Mouse (Mus musculus): Measurements from ENCODE around the gene Aldob.

Gene Aldob

GRCm38 (mm10) chr4:49549383-49549782, at the start of gene Aldob:
Aldob (minus strand) TSS chr4:49549546.
- DNase-seq = peak; percentile 96

- DNase-seq = peak; percentile 67
Observed at GRCm38 (mm10) chr4:49597183-49598100, 48.1 kb upstream of the Aldob start, which contains the start of gene Tmem246. Tmem246 (minus strand) TSS chr4:49597876.

GRCm38 (mm10) chr4:49596846-49597182, 47.5 kb upstream of the Aldob start:
- DNase-seq = no peak

GRCm38 (mm10) chr4:49590152-49590551, 40.8 kb upstream of the Aldob start:
- no peak for DNase-seq

GRCm38 (mm10) chr4:49586811-49587210, 37.5 kb upstream of the Aldob start:
- no peak for DNase-seq

GRCm38 (mm10) chr4:49585524-49586101, 36.3 kb upstream of the Aldob start:
- no peak for DNase-seq

- peak; percentile 37 for DNase-seq
Observed at GRCm38 (mm10) chr4:49583965-49584831, 34.9 kb upstream of the Aldob start.

DNA sequence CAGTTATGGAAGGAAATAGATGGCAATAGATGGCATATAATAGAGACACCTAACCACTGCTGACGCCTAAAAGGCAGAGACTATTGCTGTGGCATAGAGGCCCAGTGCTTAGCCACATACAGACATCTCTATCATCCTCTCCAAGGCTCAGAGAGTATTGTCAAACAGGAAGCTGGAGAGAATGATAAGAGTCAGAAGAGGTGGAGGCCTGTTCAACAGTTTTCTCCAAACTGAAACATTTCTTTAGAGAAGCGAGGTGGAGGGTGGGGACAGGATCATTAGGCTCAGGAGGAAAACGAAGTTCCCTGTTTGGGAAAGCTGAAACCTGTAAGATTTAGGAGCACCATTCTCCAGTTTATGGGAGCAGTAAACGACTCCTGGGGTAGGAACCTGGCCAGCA, 31.9 kb upstream of the Aldob start:
- no peak for DNase-seq

GRCm38 (mm10) chr4:49572194-49572593, 22.8 kb upstream of the Aldob start:
- DNase-seq = no peak

DNA sequence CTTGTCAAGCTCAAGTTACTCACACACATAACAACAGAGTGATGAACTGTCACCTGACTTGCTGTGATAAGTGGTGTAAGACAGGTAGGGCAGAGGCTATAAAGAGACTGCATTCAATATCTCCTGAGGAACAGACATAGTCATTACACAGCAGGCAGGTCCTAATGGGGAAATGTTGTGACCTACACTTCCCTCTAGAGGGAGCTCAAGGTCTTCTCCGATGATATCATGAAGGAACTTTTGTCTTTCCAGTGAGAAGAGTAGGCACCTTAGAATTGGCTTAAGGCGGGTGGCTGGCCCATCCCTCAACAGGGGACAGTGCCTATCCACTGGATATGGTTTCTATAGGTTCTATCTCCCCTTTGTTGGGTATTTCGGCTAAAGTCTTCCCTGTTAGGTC, 18.3 kb upstream of the Aldob start:
- peak; percentile 90 for DNase-seq

DNA sequence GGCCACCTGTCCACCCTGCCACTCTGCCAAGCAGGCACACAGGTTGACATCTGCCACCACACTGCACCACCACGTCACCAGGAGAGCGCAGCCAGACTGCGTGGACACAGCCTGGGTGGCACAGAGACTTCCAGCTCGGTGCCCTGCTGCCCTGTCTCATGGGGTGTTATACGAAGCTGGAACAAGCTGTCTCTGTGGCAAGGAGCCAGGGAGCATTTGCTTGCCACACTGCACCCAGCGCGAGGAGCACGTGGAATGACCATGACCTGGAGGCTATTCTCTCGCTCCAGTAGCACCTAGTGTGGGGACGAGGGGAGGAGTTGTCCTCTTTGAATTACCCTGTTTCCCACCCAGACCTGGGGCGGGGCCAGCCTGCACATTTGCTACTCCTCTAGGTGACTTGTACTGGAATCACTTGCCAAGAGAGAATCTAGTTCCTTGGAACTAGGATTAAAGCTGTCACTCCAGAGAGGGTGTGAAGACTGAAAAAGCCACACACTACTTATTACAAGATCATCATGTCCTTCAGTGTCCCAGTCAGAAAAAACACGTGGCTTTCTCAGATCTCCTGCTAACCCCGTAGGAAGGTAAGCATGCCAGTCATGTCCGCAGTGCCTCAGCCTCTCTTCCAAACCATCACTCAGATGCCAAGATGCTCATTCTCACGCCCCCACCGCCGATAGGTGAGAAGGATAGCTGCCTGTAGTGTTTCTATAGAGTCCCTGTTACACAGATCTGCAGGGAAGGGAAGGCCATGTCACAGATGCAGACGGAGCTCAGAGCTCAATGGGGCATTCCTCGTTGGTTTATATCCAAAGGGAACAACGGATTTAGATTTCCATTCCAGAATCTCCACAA, 10.8 kb upstream of the Aldob start:
- DNase-seq = peak; percentile 99

- no peak for DNase-seq
Observed at GRCm38 (mm10) chr4:49558181-49558580, 8.8 kb upstream of the Aldob start.

GRCm38 (mm10) chr4:49557375-49557774, 8.0 kb upstream of the Aldob start:
- DNase-seq = no peak

- DNase-seq = peak; percentile 82
Observed at GRCm38 (mm10) chr4:49553380-49553779, 4.0 kb upstream of the Aldob start.

GRCm38 (mm10) chr4:49547544-49548219, 1.7 kb downstream of the Aldob start:
- DNase-seq = peak; percentile 45

DNA sequence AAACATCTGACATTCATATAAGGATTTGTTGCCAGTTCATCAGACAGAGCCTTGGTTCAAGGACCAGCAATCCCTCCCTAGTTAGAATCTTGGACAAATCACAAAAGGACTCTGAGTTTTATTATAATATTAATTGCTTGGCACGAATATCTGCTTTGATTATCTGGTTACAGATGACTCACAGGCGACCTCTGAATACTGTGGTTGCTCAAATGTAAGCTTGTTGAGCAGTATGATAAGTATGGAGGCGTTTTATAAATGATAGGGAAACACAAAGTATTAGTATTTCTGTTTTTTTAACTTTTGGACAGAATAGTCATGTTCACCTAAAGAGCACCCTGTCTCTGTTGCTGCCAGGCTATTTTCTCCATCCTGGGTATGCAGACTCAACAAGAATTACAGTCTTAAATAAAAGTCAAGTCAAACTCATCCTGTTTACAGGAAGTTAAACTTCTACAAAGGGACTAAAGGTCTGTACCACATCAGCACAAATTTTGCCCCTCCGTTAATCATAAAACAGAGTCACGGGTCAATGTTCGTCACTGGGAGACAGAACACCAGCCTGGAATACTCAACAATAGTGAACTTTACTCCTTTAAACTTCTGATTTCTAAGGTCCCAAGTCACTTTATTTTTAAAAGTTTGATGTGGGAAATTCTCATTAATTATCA, 2.3 kb downstream of the Aldob start:
- DNase-seq = peak; percentile 94

- DNase-seq = peak; percentile 56
Observed at GRCm38 (mm10) chr4:49546026-49546425, 3.3 kb downstream of the Aldob start.

GRCm38 (mm10) chr4:49540966-49541365, 8.4 kb downstream of the Aldob start:
- DNase-seq = no peak

DNA sequence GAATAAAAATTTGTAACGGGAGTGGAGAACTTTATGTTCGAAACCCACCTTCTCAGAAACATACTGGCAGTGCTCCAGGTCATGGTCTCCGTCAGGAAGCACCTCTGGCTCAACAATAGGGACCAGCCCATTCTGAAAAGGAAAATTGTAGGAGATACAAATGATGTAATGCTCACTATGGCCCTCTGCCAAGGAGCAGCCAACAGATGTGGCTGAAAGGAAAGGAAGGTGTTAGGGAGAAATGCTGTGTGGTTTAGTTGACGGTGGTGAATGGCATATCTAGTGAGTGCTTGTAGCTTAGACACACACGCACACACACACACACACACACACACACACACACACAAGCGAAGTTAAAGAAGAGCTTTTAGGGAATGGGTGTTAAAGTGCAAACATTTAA, 9.7 kb downstream of the Aldob start:
- DNase-seq = no peak

DNA sequence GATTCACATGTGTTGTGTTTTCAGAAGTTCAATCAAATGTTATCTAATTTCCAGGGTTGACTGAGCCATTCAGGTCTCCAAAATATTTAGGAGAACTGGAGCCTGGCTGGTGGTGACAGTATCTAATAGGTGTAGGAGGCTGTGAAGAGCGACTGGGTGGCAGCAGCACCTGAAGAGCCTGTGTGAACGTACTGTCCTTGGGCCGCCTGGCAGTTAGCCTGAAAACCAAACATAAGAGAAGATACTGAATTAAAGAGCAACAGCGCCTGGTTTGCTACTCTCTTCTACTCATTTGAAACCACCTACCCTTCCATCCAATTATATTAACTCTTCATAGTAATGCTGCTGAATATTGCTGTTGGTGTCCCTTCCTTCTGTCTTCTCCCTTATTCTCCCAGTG, 12.7 kb downstream of the Aldob start:
- DNase-seq = no peak

DNA sequence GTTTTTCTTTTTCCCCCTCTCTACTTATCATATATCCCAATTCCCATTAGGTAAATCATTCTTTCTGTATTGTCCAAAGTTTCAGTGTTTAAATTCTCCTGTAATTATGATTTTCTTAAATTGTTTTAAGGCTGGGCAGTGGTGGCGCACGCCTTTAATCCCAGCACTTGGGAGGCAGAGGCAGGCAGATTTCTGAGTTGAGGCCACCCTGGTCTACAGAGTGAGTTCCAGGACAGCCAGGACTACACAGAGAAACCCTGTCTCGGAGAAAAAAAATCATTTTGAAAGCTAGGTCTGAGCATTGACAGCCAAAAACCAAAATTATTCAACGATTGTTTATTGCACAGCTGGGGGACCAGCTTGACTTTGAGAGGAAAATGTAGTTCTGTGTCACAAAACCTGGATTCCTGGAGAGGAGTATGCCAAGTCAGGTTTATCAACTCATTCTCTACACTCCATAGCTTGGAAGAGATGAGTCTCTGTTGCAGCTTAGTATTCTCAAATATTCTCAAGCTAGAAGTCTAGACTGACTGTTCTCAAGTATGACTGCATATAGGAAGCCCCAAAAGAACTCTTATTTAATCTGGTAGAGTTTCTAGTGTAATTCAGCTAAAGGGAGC, 13.6 kb downstream of the Aldob start:
- DNase-seq = no peak
